Mouse (Mus musculus): ENCODE results near the gene Jade2.

The Jade2 gene

DNA sequence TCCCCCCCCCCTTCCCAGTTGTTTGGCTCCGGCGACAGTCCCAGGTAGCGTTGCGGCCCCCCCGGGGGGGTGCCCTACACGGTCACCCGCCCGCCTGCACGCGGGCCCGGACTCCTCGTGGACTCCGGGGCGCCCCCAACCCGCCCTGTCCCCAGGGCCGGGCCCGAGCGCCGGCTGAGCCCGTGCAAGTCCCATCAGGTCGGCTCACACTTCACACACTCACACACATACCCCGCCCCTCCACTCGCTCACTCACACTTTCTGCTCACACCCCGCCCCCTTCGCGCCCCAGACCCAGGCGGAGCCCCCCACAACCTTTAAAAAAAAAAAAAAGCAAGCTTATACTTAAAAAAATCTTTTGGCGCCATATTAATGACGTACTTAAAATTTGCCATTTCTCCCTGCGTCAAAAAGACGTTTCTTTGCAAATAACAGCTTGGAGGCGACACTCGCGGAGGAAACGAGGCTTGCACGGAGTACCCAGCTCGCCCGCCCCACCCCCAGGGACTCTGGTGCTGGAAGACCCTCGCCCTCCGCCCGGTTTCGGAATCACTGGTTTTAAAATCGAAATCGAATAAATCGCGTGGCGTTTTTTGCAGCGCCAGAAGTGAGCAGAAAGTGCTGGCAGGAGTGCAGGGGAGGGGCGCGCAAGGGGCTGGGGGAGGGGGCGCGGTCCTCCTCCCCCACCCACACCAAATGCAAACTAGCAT lies 520 bp upstream of the Jade2 start:
- peak; percentile 68 for DNase-seq (ENCODE audit: low read depth, low spot score)

- DNase-seq (ENCODE audit: low read depth, low spot score), result no peak
These were observed 805 bp downstream of the Jade2 start for GRCm38 (mm10) chr11:51856616-51857080.

DNA sequence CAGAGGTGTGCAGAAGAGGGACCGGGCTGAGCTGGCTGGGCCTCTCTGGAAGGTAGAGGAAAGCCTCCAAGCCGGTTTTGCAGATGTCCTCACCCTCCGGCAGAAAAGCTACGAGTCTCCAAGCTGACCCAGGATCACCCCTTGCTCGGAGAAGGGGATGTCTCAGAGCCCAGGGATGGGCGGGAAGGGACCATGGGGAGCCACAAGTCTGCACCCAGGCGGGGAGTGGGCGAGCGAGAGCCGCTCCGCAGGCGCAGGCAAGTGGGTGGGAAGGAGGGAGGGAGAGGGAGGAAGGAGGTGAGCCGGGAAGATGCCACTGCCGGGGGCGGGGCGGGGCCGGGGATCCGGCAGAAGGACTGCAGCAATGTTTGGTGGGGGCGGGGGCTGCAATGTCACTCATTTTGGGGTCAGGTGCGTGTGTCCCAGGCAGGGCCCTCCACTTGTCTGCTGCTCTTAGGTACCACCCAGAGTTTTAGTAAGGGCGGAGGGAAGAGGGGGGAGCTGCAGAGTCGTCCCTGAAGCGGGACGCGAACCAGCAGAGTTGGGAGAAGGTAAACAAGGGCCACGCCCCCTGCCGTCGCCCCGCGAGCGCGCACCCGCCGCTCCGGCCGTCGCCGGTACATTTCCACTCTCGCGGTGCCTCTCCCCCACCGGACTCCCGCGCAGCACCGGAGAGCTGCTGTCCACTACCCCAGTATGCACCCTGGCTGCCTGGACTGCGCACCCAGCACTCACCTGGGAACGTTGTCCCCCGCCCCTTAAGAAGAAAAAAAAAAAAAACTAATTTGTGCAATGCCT lies 1.4 kb downstream of the Jade2 start:
- DNase-seq (ENCODE audit: low read depth, low spot score), result no peak

DNA sequence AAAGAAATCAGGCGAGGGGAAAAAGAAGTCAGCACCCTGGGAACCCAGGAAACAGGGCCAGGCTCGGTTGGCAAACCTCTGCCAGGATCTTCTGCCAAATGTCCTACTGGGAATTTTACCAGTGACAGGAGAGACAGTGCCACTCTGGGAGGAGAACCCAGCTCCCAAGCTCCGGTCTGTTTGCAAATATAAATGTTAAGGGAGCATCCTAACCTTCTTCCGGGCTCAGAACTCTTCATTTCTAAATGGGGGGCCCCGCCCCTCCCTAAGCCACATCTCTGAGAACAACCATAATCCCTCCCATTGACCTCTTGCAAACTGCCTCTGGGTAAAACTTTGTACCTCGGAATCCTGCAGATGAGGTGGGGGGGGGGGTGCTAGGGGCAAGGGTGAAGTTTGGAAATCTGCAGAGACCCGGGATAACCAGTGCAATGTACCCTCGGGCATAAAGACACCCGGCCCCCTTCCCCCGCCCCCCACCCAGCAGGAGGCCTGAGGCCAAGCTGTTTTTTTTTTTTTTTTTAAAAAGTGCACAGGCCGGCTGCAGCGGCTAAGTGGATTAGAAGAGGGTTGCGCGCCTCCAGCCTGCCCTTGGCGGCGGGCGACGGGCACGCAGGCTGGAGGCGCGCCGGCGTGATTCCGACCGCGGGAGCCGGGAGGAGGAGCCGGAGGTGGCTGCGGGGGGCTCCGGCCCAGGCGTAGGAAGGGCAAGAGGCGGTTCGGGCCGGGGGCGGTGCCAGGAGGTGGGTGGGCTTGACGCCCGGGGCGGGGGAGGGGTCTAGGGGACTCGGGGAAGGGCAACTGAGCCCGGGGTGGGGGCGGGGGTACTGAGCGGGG lies 2.3 kb downstream of the Jade2 start:
- DNase-seq (ENCODE audit: low read depth, low spot score), result no peak

GRCm38 (mm10) chr11:51852595-51852994 lies 4.9 kb downstream of the Jade2 start:
- no peak for DNase-seq (ENCODE audit: low read depth, low spot score)

DNA sequence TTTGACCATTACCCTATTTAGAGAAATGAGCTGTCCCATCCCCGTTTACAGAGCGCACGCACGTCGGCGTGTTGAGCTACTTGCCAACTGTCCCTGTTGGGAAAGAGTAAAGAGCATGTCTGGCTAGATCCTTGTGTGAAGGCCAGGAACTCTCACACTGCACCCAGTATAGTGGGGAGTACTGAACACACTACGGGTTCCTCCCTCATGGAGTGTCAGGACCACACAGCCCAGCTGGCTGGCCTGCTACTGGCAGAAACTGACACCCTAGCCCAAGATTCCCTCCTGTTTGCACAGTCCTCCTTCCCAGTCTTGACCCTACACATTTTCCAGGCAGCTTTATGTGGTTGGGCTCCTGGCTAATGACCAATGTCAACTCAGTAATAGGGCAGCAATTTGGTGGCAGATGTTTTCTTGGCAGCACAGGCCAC lies 5.3 kb downstream of the Jade2 start:
- no peak for DNase-seq (ENCODE audit: low read depth, low spot score)

- no peak for DNase-seq (ENCODE audit: low read depth, low spot score)
These were observed 6.6 kb downstream of the Jade2 start for GRCm38 (mm10) chr11:51850741-51851330.

- DNase-seq (ENCODE audit: low read depth, low spot score), result no peak
These were observed 9.1 kb downstream of the Jade2 start for GRCm38 (mm10) chr11:51848324-51848723.

DNA sequence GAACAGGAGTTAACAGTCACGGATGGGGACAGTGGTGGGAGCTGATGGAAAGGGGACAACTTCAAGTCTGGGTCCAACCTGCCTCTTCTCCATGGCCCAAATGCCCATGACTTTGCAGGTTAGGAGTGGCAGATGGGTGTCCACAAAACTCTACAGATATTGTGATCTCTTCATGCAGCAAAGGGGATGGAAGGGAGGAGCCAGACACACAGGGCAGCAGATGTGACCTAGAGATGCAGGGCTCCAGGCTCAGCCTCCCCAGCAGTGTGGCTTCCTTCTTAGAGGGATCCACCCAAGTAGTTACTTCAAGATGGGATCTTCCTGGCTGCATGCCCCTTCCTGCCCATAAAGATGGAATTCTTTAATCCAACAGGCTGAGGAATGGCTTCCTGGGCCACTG lies 9.6 kb downstream of the Jade2 start:
- no peak for DNase-seq (ENCODE audit: low read depth, low spot score)

DNA sequence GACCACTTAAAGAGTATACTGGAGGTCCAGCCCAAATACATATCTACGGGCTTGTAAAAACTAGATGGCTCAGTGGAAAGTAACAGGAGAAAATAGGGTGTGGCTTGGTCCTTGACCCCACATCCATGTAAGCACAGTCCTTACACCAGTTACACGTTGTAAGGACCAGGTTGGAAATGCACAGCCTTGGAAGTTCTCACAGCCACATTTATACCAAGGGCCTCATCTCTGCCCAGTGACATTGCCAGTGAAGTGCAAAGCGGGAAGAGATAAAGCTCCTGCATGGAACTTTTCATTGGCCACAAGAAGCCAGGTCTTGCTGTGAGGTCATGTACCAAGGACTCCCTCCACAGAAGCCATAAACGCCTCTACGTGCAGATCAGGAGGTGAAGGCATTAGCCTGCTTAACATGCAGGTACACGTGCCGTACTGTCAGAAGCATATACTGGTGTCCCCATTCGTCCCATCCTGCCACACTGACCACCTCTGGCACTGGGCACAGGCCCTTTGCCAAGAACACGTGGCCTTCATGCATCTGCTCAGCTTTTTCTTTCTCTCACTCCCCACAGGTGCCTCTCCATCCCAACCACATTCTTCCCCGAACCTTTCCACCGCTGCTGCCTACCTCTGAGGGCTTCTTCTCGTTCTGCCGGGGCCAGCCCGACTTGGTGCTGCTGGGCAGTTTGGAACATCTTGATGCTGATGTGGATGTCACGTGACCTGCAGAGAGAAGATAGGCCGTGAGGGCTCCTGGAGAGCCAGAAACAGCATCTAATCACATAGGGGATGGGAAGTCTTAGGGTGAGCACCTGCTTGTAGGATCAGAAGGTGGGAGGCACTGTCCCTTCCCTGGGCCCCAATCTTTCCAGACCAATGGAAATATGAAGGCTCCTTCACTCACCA lies 11.2 kb downstream of the Jade2 start:
- DNase-seq (ENCODE audit: low read depth, low spot score), result no peak

DNA sequence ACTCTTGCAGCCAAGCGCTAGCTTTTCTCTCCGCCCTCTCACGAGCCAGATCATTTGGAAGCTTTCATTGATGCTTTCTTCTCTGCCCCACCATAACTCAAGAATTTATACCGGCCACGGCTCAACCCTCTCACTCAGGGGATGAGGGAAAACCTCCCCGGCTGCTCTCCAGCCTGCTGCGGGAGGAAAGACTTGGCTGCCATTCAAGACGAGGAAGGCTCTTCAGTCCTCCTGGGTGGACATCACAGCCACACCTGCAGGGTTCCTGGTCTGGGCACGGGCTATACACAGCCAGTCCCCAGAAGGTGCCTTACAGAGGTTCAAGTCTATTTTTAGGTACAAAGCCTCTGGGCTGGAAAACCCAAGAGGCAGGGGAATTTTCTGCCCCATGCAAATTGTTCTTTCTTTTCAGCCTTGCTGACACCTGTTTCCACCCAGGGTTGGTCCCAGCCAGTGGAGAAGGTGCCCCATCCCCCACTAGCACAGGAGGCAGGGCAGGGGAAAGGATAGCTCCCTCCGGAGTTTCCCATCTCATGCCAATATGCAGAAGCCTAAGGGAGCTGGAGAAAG lies 12.8 kb downstream of the Jade2 start:
- no peak for DNase-seq (ENCODE audit: low read depth, low spot score)

GRCm38 (mm10) chr11:51843898-51844297 lies 13.6 kb downstream of the Jade2 start:
- no peak for DNase-seq (ENCODE audit: low read depth, low spot score)

GRCm38 (mm10) chr11:51843168-51843567 lies 14.3 kb downstream of the Jade2 start:
- no peak for DNase-seq (ENCODE audit: low read depth, low spot score)

GRCm38 (mm10) chr11:51841149-51841548 lies 16.3 kb downstream of the Jade2 start:
- no peak for DNase-seq (ENCODE audit: low read depth, low spot score)

GRCm38 (mm10) chr11:51840657-51841056 lies 16.8 kb downstream of the Jade2 start:
- DNase-seq (ENCODE audit: low read depth, low spot score), result no peak

GRCm38 (mm10) chr11:51839973-51840372 lies 17.5 kb downstream of the Jade2 start:
- no peak for DNase-seq (ENCODE audit: low read depth, low spot score)

DNA sequence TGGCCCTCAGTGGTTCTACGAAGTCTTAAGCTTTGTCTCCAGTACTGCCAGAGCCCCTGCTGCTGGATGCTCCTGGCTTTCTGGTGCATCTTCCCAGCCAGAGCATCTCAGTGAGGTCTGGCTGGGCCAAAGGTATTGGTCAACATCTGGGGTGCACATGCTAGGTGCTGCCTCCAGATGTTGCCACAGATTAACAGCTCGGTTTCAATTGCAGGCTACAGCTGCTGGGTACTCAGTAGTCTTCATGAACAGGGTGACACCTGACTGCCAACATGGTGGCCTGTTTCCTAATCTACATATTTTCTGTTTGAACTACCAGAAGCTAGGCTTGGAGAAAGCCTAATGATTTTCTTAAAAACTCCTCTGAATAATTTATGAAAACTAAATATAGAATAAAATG lies 18.3 kb downstream of the Jade2 start:
- DNase-seq (ENCODE audit: low read depth, low spot score), result no peak

GRCm38 (mm10) chr11:51837164-51838153 lies 20.0 kb downstream of the Jade2 start:
- DNase-seq (ENCODE audit: low read depth, low spot score), result no peak

GRCm38 (mm10) chr11:51836506-51836905 lies 20.9 kb downstream of the Jade2 start:
- no peak for DNase-seq (ENCODE audit: low read depth, low spot score)
